Mouse (Mus musculus) cerebellum, adult 2 months (tissue): ENCODE measurements around the gene Chmp1a.

ENCODE experiments used
- CTCF ChIP-seq: fragments of 200-500 bp; IDR thresholded peaks from 2 replicates; pipeline ENCODE4 v1.5.1; 2011; ENCODE audit warnings: low read depth, mild to moderate bottlenecking, control low read depth, low read length, moderate library complexity, borderline replicate concordance; ENCODE audit not compliant: insufficient read depth
- POLR2A ChIP-seq: fragments of 200-500 bp; IDR thresholded peaks from 2 replicates; pipeline ENCODE4 v1.6.1; 2011; ENCODE audit warnings: low read length, control low read depth, borderline replicate concordance; ENCODE audit not compliant: insufficient read depth

DNA sequence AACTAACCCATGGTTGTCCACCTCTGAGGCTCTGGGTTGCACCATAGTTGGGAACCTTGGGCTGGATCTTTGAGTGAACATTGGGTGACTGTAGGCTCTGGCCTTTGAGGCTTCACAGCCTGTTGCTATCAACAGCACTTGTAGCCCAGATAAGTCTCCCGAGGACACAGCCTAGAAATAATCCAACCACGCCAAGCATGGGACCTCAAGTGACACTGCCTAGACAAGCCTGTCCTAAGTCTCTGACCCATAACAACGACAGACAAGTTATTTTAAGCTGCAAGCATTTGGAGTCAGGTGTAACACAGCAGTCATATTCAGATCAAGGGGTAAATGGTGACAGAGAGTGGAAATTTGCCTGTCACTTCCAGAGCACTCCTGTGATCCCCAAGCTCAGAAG, 2.9 kb upstream of the Chmp1a start:
- TF ChIP-seq CTCF (no peak), POLR2A (no peak)
